In genomic region chr3:96000921-96001501, GRCm38 (mm10) we compare ENCODE assay signal across 10 mouse cellular contexts. TPM values are rescaled to one million over a fixed set of nuclear protein-coding genes. Genes with fewer than 3 reads are reported as not detected.
A peak's percentile ranks its signal among the peaks of the same experiment; 100 is the strongest.
DNase-seq lines count a peak whose midpoint lies in the region; ATAC-seq and TF ChIP-seq lines count a peak whose summit lies in the region.
"Had no signal": no experiment of that assay in that cellular context is flagged by ENCODE, and none has a peak within 500 bp of the region (broad histone marks: within the 10 kb centered on the region; RNA-seq: fewer than 3 reads in every experiment).

No protein-coding gene starts in this region.

- intact Hi-C loops in heart, postnatal 14 days (cut with DNase I): no loop called here

- no peak for ATAC-seq in heart, embryonic 15.5 days (replicated peaks; ENCODE audit: insufficient number of reproducible peaks, insufficient read depth, low FRiP score, low read depth)
- ATAC-seq in intestine, embryonic 16.5 days: no peak

- no peak for DNase-seq in heart, embryonic 10.5 days (ENCODE audit: low spot score)
- DNase-seq in heart, postnatal 14 days: no peak
- peak; percentile 25 for DNase-seq in thymus, postnatal 4 days
- DNase-seq in thymus, adult 2 months: no peak
- no peak for DNase-seq in ovary, postnatal 10 days (ENCODE audit: low spot score)
- DNase-seq: adrenal gland, adult 8-10 months; kidney, postnatal 14 days had no signal

- peaks cover 39% of the 10 kb centered on the region for H3K4me1 ChIP-seq in heart, embryonic 10.5 days
- H3K4me1 ChIP-seq in thymus, adult 2 months (replicated peaks; ENCODE audit: control insufficient read depth, insufficient read depth, low read length): peaks cover 17% of the 10 kb centered on the region
- H3K4me1 ChIP-seq in heart, embryonic 15.5 days (replicated peaks): peaks cover 47% of the 10 kb centered on the region
- H3K4me1 ChIP-seq in intestine, embryonic 16.5 days (ENCODE audit: control insufficient read depth, insufficient read depth, low read length): peaks cover 6% of the 10 kb centered on the region

- no peaks in the 10 kb centered on the region for H3K9me3 ChIP-seq in heart, embryonic 10.5 days
- no peaks in the 10 kb centered on the region for H3K9me3 ChIP-seq in heart, embryonic 15.5 days (replicated peaks)
- H3K9me3 ChIP-seq in intestine, embryonic 16.5 days (ENCODE audit: control insufficient read depth, low read length): no peaks in the 10 kb centered on the region
- H3K9me3 ChIP-seq: limb, embryonic 12.5 days had no signal

- H3K27ac ChIP-seq in heart, embryonic 10.5 days: peak overlapping the region; percentile 3; the same call in 1 of the 2 replicates
- H3K27ac ChIP-seq in thymus, adult 2 months (ENCODE audit: control insufficient read depth, insufficient read depth, low read length): no peak overlapping the region
- H3K27ac ChIP-seq in heart, embryonic 15.5 days: peak overlapping the region; percentile 78
- no peak overlapping the region for H3K27ac ChIP-seq in intestine, embryonic 16.5 days (ENCODE audit: low read length)
- H3K27ac ChIP-seq: limb, embryonic 12.5 days had no signal

- no peaks in the 10 kb centered on the region for H3K27me3 ChIP-seq in heart, embryonic 10.5 days (ENCODE audit: insufficient read depth, poor library complexity, severe bottlenecking)
- no peaks in the 10 kb centered on the region for H3K27me3 ChIP-seq in thymus, adult 2 months (ENCODE audit: control insufficient read depth, insufficient read depth, low read length)
- no peaks in the 10 kb centered on the region for H3K27me3 ChIP-seq in heart, embryonic 15.5 days
- H3K27me3 ChIP-seq in intestine, embryonic 16.5 days (replicated peaks; ENCODE audit: control insufficient read depth, insufficient read depth, low read length): no peaks in the 10 kb centered on the region
- H3K27me3 ChIP-seq: limb, embryonic 12.5 days had no signal

- H3K4me3 ChIP-seq in heart, embryonic 10.5 days: no peak overlapping the region
- H3K4me3 ChIP-seq in thymus, adult 2 months (ENCODE audit: control insufficient read depth, insufficient read depth, low read length): no peak overlapping the region
- H3K4me3 ChIP-seq in heart, embryonic 15.5 days: no peak overlapping the region
- H3K4me3 ChIP-seq in intestine, embryonic 16.5 days (ENCODE audit: low read length): no peak overlapping the region
- H3K4me3 ChIP-seq: limb, embryonic 12.5 days had no signal

- H3K36me3 ChIP-seq in heart, embryonic 10.5 days: no peaks in the 10 kb centered on the region
- no peaks in the 10 kb centered on the region for H3K36me3 ChIP-seq in thymus, adult 2 months (ENCODE audit: control insufficient read depth, insufficient read depth, low read length)
- no peaks in the 10 kb centered on the region for H3K36me3 ChIP-seq in heart, embryonic 15.5 days
- no peaks in the 10 kb centered on the region for H3K36me3 ChIP-seq in intestine, embryonic 16.5 days (ENCODE audit: control insufficient read depth, insufficient read depth, low read length)

- H3K4me2 ChIP-seq in heart, embryonic 15.5 days: peak overlapping the region; percentile 13; the same call in 1 of the 2 replicates
- no peak overlapping the region for H3K4me2 ChIP-seq in intestine, embryonic 16.5 days (ENCODE audit: low read depth, low read length)
- H3K4me2 ChIP-seq: limb, embryonic 12.5 days had no signal

- TF ChIP-seq POLR2A in thymus, adult 2 months (IDR thresholded peaks at IDR 0.05; ENCODE audit: control insufficient read depth, extremely low read depth, insufficient read depth, low read length, poor library complexity): no peak

- 69% methylated on average over 9 of the region's 9 CpGs for WGBS in heart, embryonic 10.5 days
- 37% methylated on average over 9 of the region's 9 CpGs for WGBS in thymus, adult 2 months
- WGBS in heart, embryonic 15.5 days: 45% methylated on average over 9 of the region's 9 CpGs
- 61% methylated on average over 9 of the region's 9 CpGs for WGBS in intestine, embryonic 16.5 days

- H3K9ac ChIP-seq in heart, embryonic 15.5 days: no peak overlapping the region
- no peak overlapping the region for H3K9ac ChIP-seq in intestine, embryonic 16.5 days (ENCODE audit: low read depth, low read length)
- H3K9ac ChIP-seq: limb, embryonic 12.5 days had no signal

- TF ChIP-seq CTCF in thymus, adult 2 months (IDR thresholded peaks at IDR 0.05; ENCODE audit: borderline replicate concordance, control insufficient read depth, extremely low read depth, insufficient read depth, low read length, poor library complexity): no peak

RNA-seq across cellular contexts. Expression of gene Plekho1, which starts 5.2 kb away (rescaled TPM):
- 75.1 and 88.2 TPM in 2 replicates for polyA plus RNA-seq in heart, embryonic 10.5 days (2016; fragmentation: Nextera tagmentation; extraction: Ambion mirVana)
- 10 to 100 TPM; 92.3 to 93.0 TPM for total RNA-seq in heart, postnatal 14 days (2021)
- polyA plus RNA-seq in thymus, adult 2 months (2012; rRNA removed): 65.8 and 73.9 TPM in 2 replicates
- polyA plus RNA-seq in heart, embryonic 15.5 days (2015; fragmentation: Nextera tagmentation; extraction: Ambion mirVana): 64.3 and 69.6 TPM in 2 replicates
- 17.3 and 17.7 TPM in 2 replicates for polyA plus RNA-seq in intestine, embryonic 16.5 days (2015; fragmentation: Nextera tagmentation; extraction: Ambion mirVana)

RNA-seq across cellular contexts. Expression of gene Vps45, which starts 57.3 kb away (rescaled TPM):
- 26.1 and 30.6 TPM in 2 replicates for polyA plus RNA-seq in heart, embryonic 10.5 days (2016; fragmentation: Nextera tagmentation; extraction: Ambion mirVana)
- total RNA-seq in heart, postnatal 14 days (2021): 10 to 100 TPM; 27.7 to 29.7 TPM
- polyA plus RNA-seq in thymus, adult 2 months (2012; rRNA removed): 5.8 and 7.5 TPM in 2 replicates
- polyA plus RNA-seq in heart, embryonic 15.5 days (2015; fragmentation: Nextera tagmentation; extraction: Ambion mirVana): 38.3 and 40.2 TPM in 2 replicates
- 28.0 and 28.5 TPM in 2 replicates for polyA plus RNA-seq in intestine, embryonic 16.5 days (2015; fragmentation: Nextera tagmentation; extraction: Ambion mirVana)

Comparison
In these comparisons a context has a peak if more than half of its experiments do, and no peak if none do; other contexts are left out.
1. H3K27ac ChIP-seq: peak in heart, embryonic 10.5 days (single experiment) and heart, embryonic 15.5 days (single experiment); none in thymus, adult 2 months (single experiment) and intestine, embryonic 16.5 days (single experiment).